Mouse (Mus musculus): ENCODE results near the gene Mia.

DNA sequence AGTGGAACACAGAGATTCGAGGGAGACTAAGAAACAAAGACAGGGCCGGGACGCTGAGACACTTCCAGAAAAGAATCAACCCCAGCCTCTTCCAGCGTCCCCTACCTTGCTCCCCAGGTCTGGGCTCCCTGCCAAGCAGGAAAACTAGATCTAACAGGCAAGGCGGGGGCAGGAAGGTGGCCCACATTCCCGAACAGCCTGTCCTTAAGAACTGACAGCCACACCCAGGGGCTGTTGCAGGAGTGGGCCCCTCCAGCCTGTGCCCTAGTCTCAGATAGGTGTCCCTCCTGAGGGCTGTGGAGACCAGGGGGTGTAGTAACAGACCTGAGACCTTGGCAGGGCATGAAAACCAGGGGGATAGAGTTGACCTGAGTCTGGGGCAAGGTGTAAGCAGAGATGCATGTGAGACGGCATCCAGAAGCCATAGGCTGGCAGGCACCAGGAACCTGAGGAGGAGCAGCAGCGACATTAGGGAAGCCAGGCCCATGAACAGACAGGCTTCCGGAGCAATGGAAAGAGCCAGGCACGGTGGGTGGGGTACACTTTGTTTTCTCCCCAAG, 27.7 kb downstream of the Mia start, which contains the start of gene Cyp2t4:
- TF ChIP-seq CTCF (IDR thresholded peaks at IDR 0.05; ENCODE audit: low read depth), result no peak
- no peak for TF ChIP-seq EP300 (IDR thresholded peaks at IDR 0.05; ENCODE audit: low read depth)
